Mouse (Mus musculus): ENCODE results near the gene Gm4181. TPM values are rescaled to one million over a fixed set of nuclear protein-coding genes. Genes with fewer than 3 reads are reported as not detected.
"Not testable (repeated sequence)": the region's sequence is repeated elsewhere in the genome, so short reads cannot be mapped to it uniquely, and the experiment has no call there.

Gene Gm4181
- not detected in 2 replicates for total RNA-seq (2017)

GRCm38 (mm10) chr14:51635566-51635965, at the start of gene Gm4181:
Gene Gm4181 (minus strand): TSS chr14:51635666.
- ATAC-seq (ENCODE audit: extremely low read depth, insufficient number of reproducible peaks, low FRiP score, poor library complexity, severe bottlenecking): not testable (repeated sequence)

GRCm38 (mm10) chr14:51677269-51677668, 41.8 kb upstream of the Gm4181 start:
- no peak for ATAC-seq (ENCODE audit: extremely low read depth, insufficient number of reproducible peaks, low FRiP score, poor library complexity, severe bottlenecking)

- not testable (repeated sequence) for ATAC-seq (ENCODE audit: extremely low read depth, insufficient number of reproducible peaks, low FRiP score, poor library complexity, severe bottlenecking)
Measured at GRCm38 (mm10) chr14:51632426-51632825, 3.0 kb downstream of the Gm4181 start.

GRCm38 (mm10) chr14:51611210-51611609, 24.3 kb downstream of the Gm4181 start, which contains the start of gene Gm17078:
Gene Gm17078 (minus strand): TSS chr14:51611310.
- no peak for ATAC-seq (ENCODE audit: extremely low read depth, insufficient number of reproducible peaks, low FRiP score, poor library complexity, severe bottlenecking)

GRCm38 (mm10) chr14:51592039-51592438, 43.4 kb downstream of the Gm4181 start, which contains the start of gene Gm17174:
Gene Gm17174 (minus strand): TSS chr14:51592139.
- not testable (repeated sequence) for ATAC-seq (ENCODE audit: extremely low read depth, insufficient number of reproducible peaks, low FRiP score, poor library complexity, severe bottlenecking)

Other genes with a start within 250 kb of the Gm4181 start
- gene Vmn2r88, start 224.8 kb downstream of the Gm4181 start, total RNA-seq (2017): not detected in 2 replicates
- gene Vmn2r89, start 183.8 kb downstream of the Gm4181 start, total RNA-seq (2017): not detected in 2 replicates
- gene Gm5622, start 82.9 kb downstream of the Gm4181 start, total RNA-seq (2017): not detected in 2 replicates
- not detected in 2 replicates for gene Gm17175, start 61.6 kb downstream of the Gm4181 start, total RNA-seq (2017)
- not detected in 2 replicates for gene Gm17174, start 43.5 kb downstream of the Gm4181 start, total RNA-seq (2017)
- not detected in 2 replicates for gene Gm17078, start 24.4 kb downstream of the Gm4181 start, total RNA-seq (2017)
- not detected in 2 replicates for gene Gm17079, start 59.8 kb upstream of the Gm4181 start, total RNA-seq (2017)
- gene Gm5800, start 81.5 kb upstream of the Gm4181 start, total RNA-seq (2017): not detected in 2 replicates
- gene Ang4, start 137.9 kb upstream of the Gm4181 start, total RNA-seq (2017): not detected in 2 replicates
- gene AY358078, start 164.4 kb upstream of the Gm4181 start, total RNA-seq (2017): not detected in 2 replicates
- gene Ear6, start 218.0 kb upstream of the Gm4181 start, total RNA-seq (2017): not detected in 2 replicates
- 23.1 and 25.8 TPM in 2 replicates for gene Mettl17, start 249.2 kb upstream of the Gm4181 start, total RNA-seq (2017)

All from neutrophil, adult 5-6 weeks (primary cell).